Mouse (Mus musculus) thymus, adult 2 months (tissue): ENCODE measurements around the gene Elmo3. TPM values are rescaled to one million over a fixed set of nuclear protein-coding genes. Genes with fewer than 3 reads are reported as not detected.
A peak's percentile ranks its signal among the peaks of the same experiment; 100 is the strongest.

ENCODE experiments used
- DNase-seq: peaks from one replicate; pipeline ENCODE4 v3.0.0; 2021
- H3K27ac ChIP-seq: fragments of 200-500 bp; 2 replicates; pipeline ENCODE4 v1.5.1; 2012; ENCODE audit warnings: low read length, control low read depth; ENCODE audit not compliant: control insufficient read depth, insufficient read depth
- H3K27me3 ChIP-seq: fragments of 200-500 bp; 2 replicates; pipeline ENCODE4 v1.6.1; 2012; ENCODE audit warnings: mild to moderate bottlenecking, low read length, moderate library complexity, mixed read lengths; ENCODE audit not compliant: control insufficient read depth, insufficient read depth
- H3K36me3 ChIP-seq: fragments of 200-500 bp; 2 replicates; pipeline ENCODE4 v1.6.1; 2012; ENCODE audit warnings: mild to moderate bottlenecking, low read length, moderate library complexity; ENCODE audit not compliant: control insufficient read depth, insufficient read depth
- H3K4me1 ChIP-seq: fragments of 200-500 bp; replicated peaks from 2 replicates; pipeline ENCODE4 v1.6.1; 2012; ENCODE audit warnings: low read length; ENCODE audit not compliant: control insufficient read depth, insufficient read depth
- H3K4me3 ChIP-seq: fragments of 200-500 bp; 2 replicates; pipeline ENCODE4 v1.5.1; 2012; ENCODE audit warnings: mild to moderate bottlenecking, low read length, control low read depth, moderate library complexity; ENCODE audit not compliant: control insufficient read depth, insufficient read depth
- CTCF ChIP-seq: fragments of 200-500 bp; IDR thresholded peaks from 2 replicates; pipeline ENCODE4 v1.5.1; 2012; ENCODE audit warnings: mild to moderate bottlenecking, control low read depth, low read length, moderate library complexity, borderline replicate concordance; ENCODE audit not compliant: control insufficient read depth, poor library complexity, insufficient read depth; ENCODE audit errors: extremely low read depth
- POLR2A ChIP-seq: fragments of 200-500 bp; IDR thresholded peaks from 2 replicates; pipeline ENCODE4 v1.6.1; 2012; ENCODE audit warnings: mild to moderate bottlenecking, low read length, control low read depth, moderate library complexity; ENCODE audit not compliant: control insufficient read depth, poor library complexity, insufficient read depth; ENCODE audit errors: extremely low read depth
- WGBS: fragments of 180-500 bp; shearing (Covaris S2); methylation state at CpG from one replicate; pipeline ENCODE4 v1.1.7; 2018; 5-methylcytosine and 5-hydroxymethylcytosine counted together
- polyA plus RNA-seq: library from polyadenylated mRNA; depleted of rRNA; stranded (reverse); fragments of >200 nt; gene quantifications from 2 replicates; pipeline ENCODE4 v1.2.3, GENCODE M21; 2012

Elmo3 gene
- polyA plus RNA-seq, 1 experiment, result 39.1 TPM

DNA sequence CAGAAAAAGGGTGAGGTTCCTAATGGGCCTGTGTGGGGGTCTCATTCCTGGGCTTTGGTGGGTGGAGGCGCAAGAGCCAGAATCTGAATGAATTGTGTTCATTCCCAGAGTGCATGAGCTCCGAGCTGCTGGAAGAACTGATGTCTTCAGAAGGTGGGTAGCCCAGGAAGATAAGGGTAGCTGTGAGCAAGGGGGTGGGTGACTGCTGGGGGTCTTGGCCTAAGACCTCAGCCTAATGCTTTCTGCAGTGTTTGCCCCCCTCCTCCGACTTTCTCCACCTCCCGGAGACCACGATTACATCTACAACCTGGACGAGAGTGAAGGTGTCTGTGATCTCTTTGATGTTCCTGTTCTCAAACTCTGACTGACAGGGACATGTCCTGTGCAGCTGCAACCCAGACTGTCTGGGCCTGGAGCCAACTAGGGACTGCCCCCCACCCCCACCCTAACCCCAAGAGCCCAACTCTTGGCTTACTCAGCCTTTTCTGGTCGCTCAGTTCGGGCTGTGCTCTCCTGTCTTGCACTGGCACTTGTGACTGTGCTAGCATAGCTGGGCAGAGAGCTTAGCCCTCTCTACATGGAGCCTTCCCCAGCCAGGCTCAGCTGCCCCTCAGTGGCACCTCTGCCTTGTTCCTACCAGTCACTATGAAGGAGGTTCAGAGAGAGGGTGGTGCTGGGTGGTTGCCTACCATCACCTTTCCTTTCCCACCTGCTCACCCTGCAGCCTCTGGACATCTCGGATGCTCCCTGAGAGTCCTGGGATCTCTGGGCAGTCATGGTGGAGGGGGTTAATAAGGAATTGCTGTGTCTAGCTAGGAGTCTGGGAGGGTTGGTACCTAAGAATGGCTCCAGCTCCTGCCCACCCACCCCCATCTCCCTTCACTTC, 833 bp upstream of the Elmo3 start:
- peak overlapping the region; percentile 42 for H3K27ac ChIP-seq
- WGBS, result 29% methylated on average over 9 of the region's 9 CpGs
- peaks cover 39% of the 10 kb centered on the region for H3K36me3 ChIP-seq
- DNase-seq, result no peak
- H3K4me3 ChIP-seq, result no peak overlapping the region
- TF ChIP-seq POLR2A (no peak), CTCF (no peak)
- H3K4me1 ChIP-seq, result peaks cover 51% of the 10 kb centered on the region
- no peaks in the 10 kb centered on the region for H3K27me3 ChIP-seq

DNA sequence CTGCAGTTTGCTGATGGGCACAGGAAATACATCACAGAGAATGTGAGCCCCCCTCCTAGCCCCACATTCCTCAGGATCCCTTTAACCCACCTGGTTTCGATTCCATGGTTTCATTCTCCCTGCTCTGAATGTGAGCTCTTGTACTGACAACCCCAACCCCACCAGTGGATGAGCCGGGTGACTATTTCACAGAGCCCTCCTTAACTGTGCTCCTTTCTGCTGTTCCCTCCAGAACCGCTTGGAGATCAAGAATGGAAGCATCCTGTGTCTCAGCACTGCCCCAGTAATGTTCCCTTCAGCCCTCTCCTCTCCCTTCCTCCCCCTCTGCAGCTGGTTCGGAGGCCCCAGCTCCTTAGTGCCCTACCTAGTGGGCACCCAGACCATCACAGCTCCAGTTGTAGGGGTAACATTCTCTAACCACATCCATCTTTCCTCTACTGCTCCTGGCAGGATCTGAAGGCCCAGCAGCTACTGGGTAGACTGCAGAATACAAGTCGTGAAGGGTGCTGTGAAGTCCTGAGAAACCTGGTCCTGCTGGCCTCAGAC, 818 bp downstream of the Elmo3 start:
- H3K27ac ChIP-seq, result peak overlapping the region; percentile 53; the same call in 1 of the 2 replicates

GRCm38 (mm10) chr8:105307670-105308069, 2.3 kb downstream of the Elmo3 start:
- TF ChIP-seq POLR2A (no peak), CTCF (no peak)
- DNase-seq, result no peak
- H3K4me3 ChIP-seq, result no peak overlapping the region
- H3K27me3 ChIP-seq, result no peaks in the 10 kb centered on the region
- WGBS, result 98% methylated on average over 13 of the region's 13 CpGs
- H3K27ac ChIP-seq, result no peak overlapping the region
- peaks cover 13% of the 10 kb centered on the region for H3K36me3 ChIP-seq
- peaks cover 45% of the 10 kb centered on the region for H3K4me1 ChIP-seq

More for the DNA sequence above, 818 bp downstream of the Elmo3 start:
- WGBS, result 52% methylated on average over 5 of the region's 5 CpGs
- no peaks in the 10 kb centered on the region for H3K27me3 ChIP-seq
- no peak overlapping the region for H3K4me3 ChIP-seq
- H3K4me1 ChIP-seq, result peaks cover 45% of the 10 kb centered on the region
- no peak for TF ChIP-seq CTCF
- no peak for TF ChIP-seq POLR2A
- H3K36me3 ChIP-seq, result peaks cover 26% of the 10 kb centered on the region
- DNase-seq, result no peak

DNA sequence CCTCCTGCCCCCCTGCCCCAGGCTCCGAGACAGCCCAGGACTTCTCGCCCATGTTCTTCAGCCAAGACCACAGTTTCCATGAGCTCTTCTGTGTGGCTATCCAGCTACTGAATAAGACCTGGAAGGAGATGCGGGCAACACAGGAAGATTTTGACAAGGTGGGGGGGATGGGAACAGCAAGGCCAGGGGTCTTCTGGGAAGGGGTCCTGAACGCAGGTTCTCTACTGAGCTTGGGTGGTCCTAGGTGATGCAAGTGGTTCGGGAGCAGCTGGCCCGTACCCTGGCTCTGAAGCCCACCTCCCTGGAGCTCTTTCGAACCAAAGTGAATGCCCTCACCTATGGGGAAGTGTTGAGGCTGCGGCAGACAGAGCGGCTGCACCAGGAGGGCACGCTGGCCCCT, 3.0 kb downstream of the Elmo3 start:
- WGBS, result 97% methylated on average over 10 of the region's 10 CpGs
- Histone ChIP-seq H3K27ac (no peak overlapping the region), H3K4me3 (no peak overlapping the region), H3K4me1 (peaks cover 43% of the 10 kb centered on the region), H3K27me3 (no peaks in the 10 kb centered on the region), H3K36me3 (peaks cover 6% of the 10 kb centered on the region; the same call in 1 of the 2 replicates)
- no peak for DNase-seq
- TF ChIP-seq POLR2A (no peak), CTCF (no peak)

DNA sequence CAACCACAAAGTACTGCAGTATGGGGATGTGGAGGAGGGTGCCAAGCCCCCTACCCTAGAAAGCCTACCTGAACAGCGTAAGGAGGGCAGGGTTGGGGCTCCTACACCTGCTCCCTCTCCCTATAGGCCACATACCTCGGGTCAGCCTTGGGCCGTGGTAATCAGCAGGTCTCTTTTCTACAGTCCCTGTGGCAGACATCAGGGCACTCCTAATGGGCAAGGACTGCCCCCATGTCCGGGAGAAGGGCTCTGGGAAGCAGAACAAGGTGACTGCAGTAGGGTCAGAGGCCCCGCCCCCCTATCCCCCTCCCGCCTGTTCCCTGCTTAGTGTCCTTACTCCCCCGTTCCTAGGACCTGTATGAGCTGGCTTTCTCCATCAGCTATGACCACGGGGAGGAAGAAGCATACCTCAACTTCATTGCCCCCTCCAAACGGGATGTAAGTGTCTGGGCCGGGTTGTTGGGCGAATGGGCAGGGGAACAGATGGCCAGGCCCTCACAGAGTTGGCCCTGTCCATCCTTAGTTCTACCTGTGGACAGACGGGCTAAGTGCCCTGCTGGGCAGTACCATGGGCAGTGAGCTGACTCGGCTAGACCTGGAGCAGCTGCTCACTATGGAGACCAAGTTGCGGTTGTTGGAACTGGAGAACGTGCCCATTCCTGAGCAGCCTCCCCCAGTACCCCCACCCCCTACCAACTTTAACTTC, 3.9 kb downstream of the Elmo3 start:
- no peak for DNase-seq
- Histone ChIP-seq H3K4me1 (peaks cover 34% of the 10 kb centered on the region), H3K27ac (no peak overlapping the region), H3K4me3 (no peak overlapping the region), H3K27me3 (no peaks in the 10 kb centered on the region), H3K36me3 (no peaks in the 10 kb centered on the region; the same call in 1 of the 2 replicates)
- TF ChIP-seq CTCF, result no peak
- no peak for TF ChIP-seq POLR2A
- WGBS, result 95% methylated on average over 15 of the region's 15 CpGs

- DNase-seq, result no peak
- no peak for TF ChIP-seq POLR2A
- no peak for TF ChIP-seq CTCF
- Histone ChIP-seq H3K4me1 (peaks cover 27% of the 10 kb centered on the region), H3K36me3 (no peaks in the 10 kb centered on the region), H3K27me3 (no peaks in the 10 kb centered on the region), H3K4me3 (no peak overlapping the region), H3K27ac (no peak overlapping the region)
- WGBS, result 92% methylated on average over 8 of the region's 8 CpGs
Measured at GRCm38 (mm10) chr8:105310118-105310517, 4.7 kb downstream of the Elmo3 start.
